Mouse (Mus musculus): ENCODE data around the gene Slc9c1.

DNA sequence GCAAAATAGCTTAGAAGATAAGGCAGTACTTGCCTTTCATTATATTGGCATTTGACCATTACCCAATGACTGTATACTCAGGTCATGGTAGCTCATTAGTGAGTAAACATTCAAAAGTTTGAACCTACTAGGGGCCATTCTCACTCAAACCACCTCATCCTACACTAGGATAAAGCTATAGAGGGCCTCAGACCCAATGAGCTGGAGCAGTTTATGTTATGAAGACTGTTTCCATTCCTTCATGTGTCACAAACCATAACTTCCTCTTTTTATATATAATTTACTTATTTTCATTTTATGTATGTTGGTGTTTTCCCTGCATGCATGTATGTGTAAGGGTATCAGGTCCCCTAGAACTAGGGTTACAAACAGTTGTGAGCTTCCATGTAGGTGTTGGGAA, 12.9 kb downstream of the Slc9c1 start:
- TF ChIP-seq CTCF (conservative IDR thresholded peaks at IDR 0.05; ENCODE audit: low read length) (no peak), POU5F1 (IDR thresholded peaks at IDR 0.05; ENCODE audit: borderline replicate concordance, low read length) (no peak), NANOG (IDR thresholded peaks at IDR 0.05; ENCODE audit: borderline replicate concordance, low read length) (no peak)

All from E14TG2a.4 (cell line).